Mouse (Mus musculus): ENCODE measurements around the gene Fbxo41. TPM values are rescaled to one million over a fixed set of nuclear protein-coding genes. Genes with fewer than 3 reads are reported as not detected.

The Fbxo41 gene
- total RNA-seq (2022), result not detected

DNA sequence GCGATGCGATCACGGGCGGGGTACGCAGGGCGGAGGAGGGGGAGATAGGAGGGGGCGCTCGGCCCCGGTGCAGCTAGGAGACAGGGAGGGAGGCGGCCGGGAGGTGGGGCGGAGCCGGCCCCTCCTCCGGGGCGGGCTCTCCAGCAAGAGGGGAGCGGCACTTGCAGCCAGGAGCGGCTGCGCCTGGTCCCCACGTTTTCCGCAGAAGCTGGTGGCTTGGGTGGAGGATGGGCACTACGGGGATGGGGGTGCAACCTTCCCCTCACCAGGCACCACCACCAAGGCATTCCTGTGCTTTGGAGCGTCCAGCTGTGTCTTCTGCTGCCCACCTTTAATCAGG lies at the start of gene Fbxo41:
TSS of gene Fbxo41 (minus strand) at position 84 of the 340 bp plus-strand sequence.
- DNase-seq (ENCODE audit: low spot score in 2 of 2), result no peak

DNA sequence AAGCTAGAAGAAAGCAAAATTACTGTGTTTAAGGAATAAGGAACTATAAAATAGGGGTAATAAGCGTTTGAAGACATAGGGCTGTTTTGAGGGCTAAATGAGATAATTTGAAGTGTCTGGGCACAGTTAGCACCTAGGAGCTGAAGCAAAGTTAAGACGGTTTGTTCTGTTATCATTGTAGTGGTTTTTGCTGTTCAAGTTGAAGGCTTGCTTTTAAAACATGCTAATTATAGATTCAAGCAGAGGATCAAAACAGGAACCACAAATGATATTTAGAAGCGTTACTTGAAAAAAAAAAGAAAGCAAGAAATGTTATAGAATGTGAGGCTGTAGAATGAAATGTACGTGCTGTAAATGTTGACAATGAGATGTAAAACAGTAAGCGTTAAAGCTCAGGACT lies 44.8 kb upstream of the Fbxo41 start:
- no peak for DNase-seq (ENCODE audit: low spot score in 2 of 2)

DNA sequence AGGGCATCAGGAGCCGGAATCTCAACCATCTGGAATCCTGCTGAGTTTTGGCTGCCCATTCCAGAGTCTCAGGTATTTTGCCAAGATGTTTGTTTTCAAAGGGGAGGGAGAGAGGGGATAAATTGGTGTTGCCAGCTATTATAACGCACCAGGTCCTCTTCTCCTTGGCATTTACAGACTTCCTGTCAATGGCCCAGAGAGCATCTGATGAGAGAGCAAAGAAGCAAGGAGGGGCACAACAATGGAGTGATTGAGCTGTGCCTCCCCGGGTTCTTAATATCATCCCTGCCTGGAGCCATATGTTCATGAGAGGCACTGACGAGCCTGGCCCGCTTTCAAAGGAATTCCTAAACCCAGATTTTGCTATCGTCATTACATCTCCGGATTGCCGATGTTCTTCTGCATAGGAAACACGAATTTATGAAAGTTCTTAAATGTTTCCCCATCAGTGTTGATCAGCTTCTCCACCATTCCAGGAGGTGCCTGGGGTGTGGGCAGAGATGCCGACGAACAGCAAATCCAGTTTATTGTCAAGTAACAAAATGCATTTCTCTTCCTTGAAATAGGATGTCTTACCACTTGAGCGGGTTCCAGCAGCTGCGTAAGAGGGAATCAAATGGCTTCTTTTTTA lies 41.6 kb upstream of the Fbxo41 start:
- no peak for DNase-seq (ENCODE audit: low spot score in 2 of 2)

DNA sequence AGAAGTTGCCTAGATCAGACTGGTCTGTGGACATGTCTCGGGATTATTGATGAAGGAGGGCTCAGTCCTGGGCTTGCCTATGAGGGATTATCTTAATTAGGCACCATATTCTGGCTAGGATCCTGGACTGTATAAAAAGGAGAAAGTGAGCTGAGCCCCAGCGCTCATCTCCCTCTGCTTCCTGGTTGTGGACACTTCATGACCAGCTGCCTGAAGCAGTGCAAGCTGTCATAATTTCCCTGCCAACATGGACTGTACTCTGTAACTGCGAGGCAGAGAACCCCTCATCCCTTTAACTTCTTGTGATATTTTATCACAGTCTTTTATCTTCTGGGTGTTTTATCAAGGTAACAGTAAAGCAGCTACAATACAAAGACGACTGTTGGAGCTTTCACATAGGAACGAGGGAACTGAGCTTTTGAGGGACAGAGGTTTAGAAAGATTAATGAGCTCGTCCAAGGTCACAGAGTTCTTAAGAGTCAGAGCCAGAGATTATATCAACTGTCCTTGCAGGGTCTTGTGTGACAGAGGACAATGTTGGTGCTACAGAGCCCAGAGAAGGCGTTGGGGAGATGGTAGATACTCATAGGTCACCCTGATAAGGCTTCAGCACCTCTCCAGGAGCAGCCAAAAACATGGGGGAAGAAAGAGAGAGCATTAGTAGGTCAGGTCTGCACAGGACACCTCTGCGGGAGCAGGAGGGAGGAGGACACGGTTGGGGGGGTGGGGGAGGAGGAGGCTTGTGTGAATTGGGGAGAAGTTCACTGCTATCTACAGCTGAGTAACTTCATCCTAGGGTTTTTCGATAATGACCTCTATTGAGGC lies 40.8 kb upstream of the Fbxo41 start:
- no peak for DNase-seq (ENCODE audit: low spot score in 2 of 2)

DNA sequence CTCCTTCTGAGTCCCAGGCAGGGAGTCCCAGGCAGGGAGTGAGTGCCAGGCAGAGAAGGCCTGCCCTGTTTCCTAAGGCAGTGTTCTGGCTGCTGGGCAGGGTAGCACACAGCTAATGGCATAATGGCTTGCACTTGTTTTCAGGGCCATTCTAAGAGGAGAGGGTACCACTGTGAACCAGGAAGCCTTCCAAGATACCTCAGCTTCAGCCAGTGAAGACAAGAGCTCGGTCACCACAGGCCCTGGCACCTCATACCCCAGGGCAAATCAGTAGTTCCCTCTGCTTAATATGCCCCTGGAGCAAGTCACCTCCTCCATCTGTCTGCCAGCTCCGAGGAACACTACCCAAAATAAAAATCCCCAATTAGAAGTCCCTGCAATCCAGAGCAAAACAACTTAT lies 20.0 kb upstream of the Fbxo41 start:
- DNase-seq (ENCODE audit: low spot score in 2 of 2), result no peak

DNA sequence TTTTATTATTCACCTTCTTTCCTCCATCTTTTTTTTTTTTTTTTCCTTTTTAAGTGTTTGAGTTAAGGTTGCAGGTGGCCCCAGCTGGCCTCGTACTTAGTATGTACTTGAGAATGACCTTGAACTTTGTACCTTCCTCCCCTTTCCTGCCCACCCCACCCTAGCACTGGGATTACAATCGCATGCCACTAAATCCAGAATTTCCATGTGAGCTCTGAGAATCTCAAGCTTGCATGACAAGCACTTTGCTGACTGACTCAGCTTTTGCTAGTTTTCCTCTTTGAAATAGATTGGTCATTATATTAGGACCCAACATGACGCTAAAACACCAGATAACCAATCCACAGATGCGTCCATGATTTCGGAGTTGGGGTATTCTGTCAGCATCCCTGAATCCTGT lies 19.2 kb upstream of the Fbxo41 start:
- no peak for DNase-seq (ENCODE audit: low spot score in 2 of 2)

DNA sequence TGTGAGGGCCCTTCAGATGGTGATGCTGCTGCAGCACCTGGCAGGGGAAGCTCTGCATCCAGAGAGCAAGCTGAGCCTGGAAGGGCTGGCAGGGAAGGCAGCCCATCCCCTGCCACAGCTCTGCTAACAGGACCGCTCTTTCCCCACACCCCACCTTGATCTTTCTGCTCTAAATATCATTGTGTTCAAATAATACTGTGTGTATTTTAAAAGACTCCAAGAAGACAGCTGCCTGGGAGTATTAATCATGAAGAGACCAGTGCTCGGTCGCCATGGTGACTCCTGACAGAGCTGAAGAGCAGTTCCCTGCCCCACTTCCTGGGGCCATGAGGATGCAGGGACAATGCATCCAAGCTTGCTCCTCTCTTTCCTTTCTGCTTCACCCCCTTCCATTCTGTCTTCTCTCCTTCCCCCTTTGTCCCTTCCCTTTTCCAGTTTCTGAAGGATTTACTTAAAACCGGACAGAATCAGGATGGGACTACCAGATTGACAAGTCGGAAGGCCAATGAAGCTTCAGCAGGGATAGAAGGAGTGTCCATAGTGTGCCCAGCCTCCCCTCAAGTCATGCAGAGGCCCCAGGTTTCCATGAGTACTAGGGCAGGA lies 15.4 kb upstream of the Fbxo41 start:
- DNase-seq (ENCODE audit: low spot score in 2 of 2), result no peak

DNA sequence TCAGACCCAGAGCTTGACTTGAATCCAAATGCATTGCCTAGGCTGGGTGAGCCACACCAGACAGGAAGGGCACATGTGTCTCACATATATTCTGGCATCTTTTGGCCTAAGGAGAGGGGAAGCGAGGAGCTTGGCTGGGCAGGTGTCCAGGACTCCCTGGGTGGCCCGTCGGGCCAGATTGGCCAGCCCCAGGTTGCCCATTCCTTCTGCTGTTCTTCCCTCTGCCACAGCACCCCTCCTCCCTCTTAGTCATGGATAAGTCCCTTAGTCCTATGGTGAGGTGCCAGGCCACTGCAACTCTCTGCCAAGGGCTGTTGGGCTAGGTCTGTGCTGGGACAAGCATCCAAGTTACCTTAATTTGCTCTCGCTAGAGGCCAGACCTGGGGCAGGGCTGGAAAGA lies 13.1 kb upstream of the Fbxo41 start:
- no peak for DNase-seq (ENCODE audit: low spot score in 2 of 2)

DNA sequence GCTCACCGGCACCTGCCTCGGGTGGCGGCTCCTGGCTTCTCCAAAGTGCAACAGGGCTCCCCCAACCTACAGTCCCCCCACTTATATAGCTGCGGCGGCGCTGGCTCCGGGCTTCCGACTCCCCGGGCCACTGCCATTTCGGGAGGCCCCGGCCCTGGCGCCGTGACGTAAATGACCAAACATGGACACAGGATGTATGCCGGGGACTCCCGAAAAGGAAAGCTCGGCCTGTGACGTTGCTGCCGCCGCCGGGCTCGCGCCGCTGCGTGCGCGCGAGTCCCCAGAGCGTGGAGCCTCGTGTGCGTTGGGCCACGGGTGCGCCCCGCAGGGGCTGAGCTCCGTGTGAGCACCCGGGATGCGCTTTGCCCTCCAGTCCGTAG lies 10.7 kb upstream of the Fbxo41 start, which contains the start of gene Egr4:
TSS of gene Egr4 (minus strand) at position 59 of the 380 bp plus-strand sequence.
- DNase-seq (ENCODE audit: low spot score in 2 of 2), result no peak

DNA sequence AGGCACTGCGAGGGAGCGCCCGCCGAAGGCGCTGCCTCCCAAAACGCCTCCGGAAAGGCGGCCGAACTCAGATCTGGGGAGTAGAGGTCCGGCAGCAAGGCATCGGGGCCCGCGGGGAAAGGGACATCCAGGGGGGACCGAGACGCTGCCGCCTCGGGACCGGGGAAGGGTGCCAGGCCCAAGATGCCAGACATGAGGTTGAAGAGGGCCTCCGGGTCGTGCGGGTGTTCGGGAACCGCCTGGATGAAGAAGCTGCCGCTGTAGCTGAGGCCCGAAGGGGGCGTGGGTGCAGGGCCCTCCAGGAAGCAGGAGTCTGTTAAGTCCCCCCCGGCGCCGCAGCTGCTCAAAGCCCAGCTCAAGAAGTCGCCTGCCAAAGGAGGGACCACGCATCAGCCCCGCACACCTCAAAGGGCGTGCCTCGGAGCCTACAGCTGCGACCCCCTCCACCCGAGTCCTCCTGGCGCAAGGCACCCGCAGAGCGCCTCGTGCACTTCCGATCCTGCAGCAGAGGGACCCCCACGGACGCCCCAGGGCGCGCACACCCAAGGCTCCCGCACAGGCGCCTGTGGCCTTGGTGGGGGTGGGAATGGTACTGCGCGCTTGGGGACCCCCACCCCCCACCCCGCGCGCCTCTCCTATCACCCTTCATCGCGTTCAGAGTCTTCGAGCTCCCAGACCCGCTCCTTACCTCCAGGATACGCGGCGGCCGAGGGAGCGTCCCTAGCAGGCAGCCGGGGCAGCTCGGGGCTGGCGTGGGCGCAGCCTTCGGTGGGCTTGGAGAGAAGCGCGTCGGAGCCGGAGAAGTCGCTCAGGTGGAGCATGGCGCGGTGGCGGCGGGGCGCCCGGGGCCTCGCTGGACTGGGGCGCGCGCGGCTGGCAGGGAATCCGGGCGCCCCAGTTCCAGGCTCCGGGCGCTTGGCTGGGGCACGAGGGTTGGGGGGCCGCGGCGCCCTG lies 10.1 kb upstream of the Fbxo41 start:
- no peak for DNase-seq (ENCODE audit: low spot score in 2 of 2)

DNA sequence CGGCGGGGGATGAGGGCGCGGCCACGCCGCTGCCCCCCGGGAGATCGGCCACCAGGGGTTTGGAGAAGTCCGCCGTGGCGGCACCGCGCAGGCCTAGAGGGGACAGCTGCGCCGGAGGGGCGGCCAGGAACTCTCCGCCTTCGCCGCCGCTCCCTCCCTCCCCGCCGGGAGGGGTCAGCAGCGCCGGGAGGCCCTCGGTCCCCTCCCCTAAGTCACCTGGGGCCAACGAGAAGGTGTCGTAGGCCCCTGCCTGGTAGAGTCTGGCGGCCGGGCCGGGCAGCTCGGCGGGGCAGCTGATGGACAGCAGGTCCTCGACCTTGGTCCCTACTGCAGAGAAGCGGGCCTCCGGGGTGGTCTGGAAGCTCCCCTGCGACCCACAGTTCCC lies 9.3 kb upstream of the Fbxo41 start:
- no peak for DNase-seq (ENCODE audit: low spot score in 2 of 2)

DNA sequence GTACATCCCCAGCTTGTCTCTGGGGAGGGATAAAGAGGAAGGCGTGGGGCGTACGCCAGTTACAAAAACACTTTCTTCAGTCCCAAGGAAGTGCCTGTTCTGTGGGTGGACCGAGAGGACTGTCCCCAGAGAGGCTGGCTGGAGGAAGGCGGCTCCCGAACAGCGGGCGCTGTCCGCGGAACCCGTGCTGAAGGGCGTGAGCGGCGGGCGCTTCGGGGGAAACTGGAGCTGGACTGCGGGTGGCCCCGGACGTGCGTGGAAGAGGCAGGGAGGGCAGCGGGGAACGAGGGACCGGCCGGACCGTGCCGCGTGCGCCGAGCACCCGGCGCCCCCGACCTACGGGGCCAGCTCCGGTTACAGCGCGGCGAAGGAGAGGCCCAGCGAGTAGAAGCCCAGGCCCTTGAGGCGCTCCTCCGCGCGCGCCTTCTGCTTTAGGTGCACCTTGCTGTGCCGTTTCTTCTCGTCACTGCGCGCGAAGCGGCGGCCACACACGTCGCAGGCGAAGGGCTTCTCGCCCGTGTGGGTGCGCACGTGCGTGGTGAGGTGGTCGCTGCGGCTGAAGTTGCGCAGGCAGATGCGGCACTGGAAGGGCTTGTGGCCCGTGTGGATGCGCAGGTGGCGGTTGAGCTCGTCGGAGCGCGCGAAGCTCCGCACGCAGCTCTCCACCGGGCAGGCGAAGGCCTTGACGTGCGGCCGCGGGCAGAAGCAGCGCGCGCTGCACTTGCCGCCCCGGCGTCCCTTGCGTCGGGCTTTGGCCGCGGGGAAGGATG lies 8.7 kb upstream of the Fbxo41 start:
- DNase-seq (ENCODE audit: low spot score in 2 of 2), result no peak

DNA sequence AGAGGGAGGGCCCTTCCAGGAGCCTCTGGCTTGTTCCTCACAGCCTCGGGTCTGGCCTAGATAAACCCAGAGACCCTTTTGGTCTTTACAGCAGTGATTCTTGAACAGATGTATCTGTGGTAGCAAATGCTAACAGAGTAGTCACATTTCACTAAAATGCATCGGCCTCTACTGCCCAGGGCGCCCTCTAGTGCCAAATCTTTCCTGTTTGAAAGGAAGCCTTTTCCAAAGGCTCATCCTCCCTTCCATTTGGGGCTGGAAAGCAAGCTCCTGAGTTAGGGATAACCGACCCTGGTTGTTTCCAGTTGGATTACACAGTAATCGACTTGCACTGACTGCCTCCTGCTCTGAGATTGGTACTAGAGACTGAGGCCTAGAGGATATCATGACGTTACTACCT lies 7.7 kb upstream of the Fbxo41 start:
- no peak for DNase-seq (ENCODE audit: low spot score in 2 of 2)

DNA sequence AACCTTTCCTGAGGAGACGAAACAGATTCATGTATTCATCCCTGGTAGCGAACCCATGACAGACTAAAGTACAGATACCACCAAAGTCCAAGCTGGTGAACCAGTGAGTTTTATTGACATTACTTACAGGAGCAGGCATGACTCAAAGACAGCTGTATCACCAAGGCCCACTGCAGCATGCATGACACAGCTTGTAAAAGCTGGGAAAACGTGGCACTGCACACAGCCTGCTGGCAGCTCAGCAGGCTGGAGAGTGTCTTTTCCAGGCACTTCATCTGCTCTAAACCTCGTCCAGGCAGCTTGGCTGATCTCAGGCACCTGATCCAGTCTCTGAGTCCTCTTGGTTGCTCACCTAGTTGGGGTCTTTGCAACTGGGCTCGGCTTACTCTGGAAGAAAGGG lies 5.8 kb upstream of the Fbxo41 start:
- DNase-seq (ENCODE audit: low spot score in 2 of 2), result no peak

DNA sequence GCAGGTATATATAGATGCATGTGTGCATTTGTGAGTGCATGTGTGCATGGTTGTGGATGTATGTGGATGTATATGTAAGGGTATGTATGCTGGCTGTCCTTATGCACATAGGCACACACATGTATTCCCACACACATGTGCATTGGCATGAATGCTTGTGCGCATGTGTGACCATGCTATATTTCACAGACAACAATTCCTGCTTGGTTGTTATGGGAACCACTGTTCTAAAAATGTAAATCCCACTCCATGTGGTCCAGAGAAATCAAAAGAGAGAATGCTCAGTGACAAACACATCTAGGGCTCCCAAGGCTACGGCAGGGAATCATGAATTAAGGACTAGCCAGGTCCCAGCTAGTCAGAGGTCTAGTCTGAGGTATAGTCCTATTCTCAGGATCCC lies 2.1 kb upstream of the Fbxo41 start:
- no peak for DNase-seq (ENCODE audit: low spot score in 2 of 2)

DNA sequence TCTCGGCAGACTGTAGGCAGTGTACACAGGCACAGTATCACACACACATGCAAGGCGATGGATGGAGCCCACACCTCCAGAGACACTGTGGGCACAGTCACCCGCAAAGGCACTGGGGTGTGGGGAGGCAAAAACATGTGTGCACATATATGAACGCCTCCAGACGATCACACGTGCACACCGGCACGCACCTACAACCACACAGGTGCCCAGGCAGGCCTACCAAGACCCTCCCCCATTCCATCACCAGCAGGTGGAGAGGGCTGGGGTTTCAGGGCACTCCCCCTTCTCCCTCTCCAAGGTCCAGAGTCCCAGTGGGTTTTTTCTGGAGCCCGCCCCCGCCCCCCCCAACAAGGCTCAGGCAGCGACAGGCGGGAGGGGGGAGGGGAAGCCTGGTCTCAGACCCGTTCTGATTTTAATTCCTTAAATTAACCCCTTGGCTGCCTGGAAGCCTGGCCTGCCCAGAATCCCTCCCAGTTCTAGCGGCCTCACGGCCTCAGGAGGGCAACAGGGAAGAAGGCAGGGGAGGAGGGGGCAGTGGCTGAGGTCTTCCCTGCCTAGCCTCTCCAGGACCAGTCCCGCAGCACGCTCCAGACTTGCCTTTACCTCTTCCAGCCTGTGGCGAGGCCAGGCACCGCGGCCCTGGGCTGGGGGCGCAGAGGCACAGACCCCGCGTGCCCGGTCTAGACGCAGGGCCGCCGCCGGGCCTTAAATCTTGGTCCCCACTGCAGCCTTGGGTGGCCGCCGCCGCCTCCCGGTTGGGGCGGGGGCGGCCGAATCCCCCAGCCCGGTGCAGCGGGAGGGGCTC lies 487 bp downstream of the Fbxo41 start:
- DNase-seq (ENCODE audit: low spot score in 2 of 2), result no peak

DNA sequence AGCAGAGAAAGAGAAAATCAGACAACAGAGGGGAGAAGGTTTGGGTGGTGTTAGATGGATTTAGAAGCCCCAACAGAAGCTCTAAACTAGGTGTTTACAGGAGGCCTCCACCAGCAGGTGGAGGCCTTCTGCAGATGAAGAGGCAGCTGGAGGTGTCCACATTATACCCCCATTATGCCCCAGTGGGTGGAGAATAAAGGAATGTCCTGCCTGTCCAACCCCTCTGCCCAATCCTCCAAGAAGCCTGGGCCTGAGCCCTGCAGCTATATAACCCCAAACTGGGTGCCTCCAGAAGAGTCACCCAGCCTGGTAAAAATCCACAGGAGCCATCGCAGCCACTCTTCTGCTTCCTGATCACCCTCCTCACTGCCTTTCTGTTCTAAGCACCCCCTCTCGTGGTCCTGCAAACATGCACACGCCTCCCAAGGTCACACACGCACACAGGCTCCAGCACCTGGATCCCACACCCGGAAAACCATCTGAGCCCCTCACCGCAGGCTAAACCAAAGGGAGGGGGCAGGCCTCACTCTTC lies 1.2 kb downstream of the Fbxo41 start:
- no peak for DNase-seq (ENCODE audit: low spot score in 2 of 2)

DNA sequence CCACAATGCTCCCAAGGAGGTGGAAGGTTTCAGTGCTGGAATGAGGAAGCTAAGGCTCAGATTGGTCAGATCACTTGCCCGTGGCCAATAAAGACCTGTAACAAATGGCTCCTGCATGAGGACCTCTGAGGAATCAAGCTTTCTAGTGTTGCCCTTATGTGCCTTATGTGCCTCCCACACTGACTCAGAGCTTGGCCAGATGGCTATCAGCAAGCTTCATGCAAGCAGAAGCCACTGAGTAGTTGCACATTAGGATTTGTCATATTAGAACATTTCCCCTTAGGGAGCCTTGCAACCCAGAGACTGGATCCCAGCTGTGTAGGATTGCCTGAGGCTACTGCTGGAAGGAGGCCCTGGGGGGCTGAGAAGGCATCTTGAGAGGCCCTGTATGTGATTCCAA lies 2.4 kb downstream of the Fbxo41 start:
- DNase-seq (ENCODE audit: low spot score in 2 of 2), result no peak

DNA sequence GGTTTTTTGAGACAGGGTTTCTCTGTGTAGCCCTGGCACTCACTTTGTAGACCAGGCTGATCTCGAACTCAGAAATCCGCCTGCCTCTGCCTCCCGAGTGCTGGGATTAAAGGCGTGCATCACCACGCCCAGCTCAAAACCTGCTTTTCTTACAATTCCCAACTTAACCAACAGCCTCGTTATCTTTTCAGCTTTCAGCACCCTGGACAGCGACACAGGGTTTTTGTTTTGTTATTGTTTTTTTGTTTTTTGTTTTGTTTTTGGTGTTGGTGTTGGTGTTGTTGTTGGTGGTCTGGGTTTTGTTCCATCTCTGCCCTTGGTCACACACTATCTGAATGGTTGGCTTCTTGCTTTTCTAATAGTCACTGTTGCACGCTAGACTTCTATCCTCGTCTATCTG lies 4.6 kb downstream of the Fbxo41 start:
- no peak for DNase-seq (ENCODE audit: low spot score in 2 of 2)

DNA sequence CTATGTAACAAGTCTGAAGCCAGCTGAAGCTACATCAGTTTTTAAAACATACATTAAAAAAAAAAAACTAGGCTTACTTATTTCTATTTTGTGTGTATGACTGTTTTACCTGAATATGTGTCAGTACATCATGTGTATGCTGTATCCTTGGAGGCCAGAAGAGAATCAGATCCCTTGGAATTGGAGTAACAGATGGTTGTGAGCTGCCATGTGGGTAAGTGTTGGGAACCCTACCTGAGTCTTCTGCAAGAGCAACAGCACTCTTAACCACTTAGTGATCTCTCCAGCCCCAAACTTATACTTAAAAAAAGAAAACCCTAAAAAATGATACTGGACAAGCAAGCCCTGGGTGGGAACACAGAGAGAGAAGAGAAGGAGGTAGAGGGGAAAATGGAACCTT lies 5.8 kb downstream of the Fbxo41 start:
- no peak for DNase-seq (ENCODE audit: low spot score in 2 of 2)
